Mouse (Mus musculus) lung, postnatal 0 days (tissue): ENCODE measurements around the gene Mpig6b.

Experiments
- CTCF ChIP-seq: IDR thresholded peaks from 2 replicates; pipeline ENCODE4 v1.5.1; 2016; ENCODE audit warnings: antibody characterized with exemption, mild to moderate bottlenecking
- EP300 ChIP-seq: IDR thresholded peaks from 2 replicates; pipeline ENCODE4 v1.6.1; 2016; ENCODE audit warnings: antibody characterized with exemption, mild to moderate bottlenecking, control low read depth

DNA sequence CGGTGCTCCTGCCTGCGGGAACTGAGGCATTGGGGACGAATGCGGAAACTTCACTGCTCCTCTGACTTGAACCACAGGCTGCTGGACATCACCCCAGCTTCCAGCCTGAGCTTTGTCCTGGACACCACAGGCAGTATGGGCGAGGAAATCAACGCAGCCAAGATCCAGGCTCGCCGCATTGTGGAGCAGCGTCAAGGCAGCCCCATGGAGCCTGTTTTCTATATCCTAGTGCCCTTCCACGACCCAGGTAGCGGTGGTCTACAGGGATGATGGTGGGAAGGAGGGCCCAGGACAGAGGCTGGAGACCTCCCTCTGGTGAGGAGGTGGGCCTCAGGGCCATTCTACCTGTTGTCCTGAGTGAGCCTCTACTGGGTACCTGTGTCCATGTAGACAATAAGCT lies 46.1 kb downstream of the Mpig6b start:
- no peak for TF ChIP-seq CTCF
- TF ChIP-seq EP300 = no peak
